Mouse (Mus musculus) CH12.LX (cell line): Measurements from ENCODE around the gene Chrd.

ENCODE experiments used
- CHD1 ChIP-seq: IDR thresholded peaks from 2 replicates; pipeline ENCODE4 v1.6.1; 2012; ENCODE audit warnings: low read depth, low read length, improper control_type of control experiment, inconsistent platforms
- CTCF ChIP-seq, 2 experiments: IDR thresholded peaks in 1 of 2; conservative IDR thresholded peaks in 1 of 2; 2 replicates each; pipeline ENCODE4 v1.5.1; 2011 to 2012; ENCODE audit warnings: low read depth in 2 of 2, low read length in 2 of 2, improper control_type of control experiment in 1 of 2, inconsistent platforms in 1 of 2, mild to moderate bottlenecking in 1 of 2, moderate library complexity in 1 of 2
- EP300 ChIP-seq: IDR thresholded peaks from 2 replicates; pipeline ENCODE4 v1.6.1; 2011; ENCODE audit warnings: low read length, improper control_type of control experiment
- MXI1 ChIP-seq: IDR thresholded peaks from 2 replicates; pipeline ENCODE4 v1.6.1; 2011; ENCODE audit warnings: mild to moderate bottlenecking, low read depth, low read length, improper control_type of control experiment
- POLR2A ChIP-seq: IDR thresholded peaks from 2 replicates; pipeline ENCODE4 v1.6.1; 2011; ENCODE audit warnings: low read depth, mild to moderate bottlenecking, improper control_type of control experiment, low read length
- POLR2AphosphoS2 ChIP-seq: IDR thresholded peaks from 2 replicates; pipeline ENCODE4 v1.6.1; 2011; ENCODE audit warnings: low read depth, low read length, improper control_type of control experiment
- RCOR1 ChIP-seq: conservative IDR thresholded peaks from 2 replicates; pipeline ENCODE4 v1.6.1; 2012; ENCODE audit warnings: low read depth, mild to moderate bottlenecking, inconsistent platforms, low read length, improper control_type of control experiment
- SMC3 ChIP-seq: IDR thresholded peaks from 2 replicates; pipeline ENCODE4 v1.6.1; 2011; ENCODE audit warnings: low read depth, low read length, improper control_type of control experiment
- TBP ChIP-seq: conservative IDR thresholded peaks from 2 replicates; pipeline ENCODE4 v1.6.1; 2011; ENCODE audit warnings: low read depth, low read length, improper control_type of control experiment
- UBTF ChIP-seq: IDR thresholded peaks from 2 replicates; pipeline ENCODE4 v1.6.1; 2012; ENCODE audit warnings: low read depth, mild to moderate bottlenecking, inconsistent platforms, low read length, improper control_type of control experiment, moderate library complexity
- USF1 ChIP-seq: IDR thresholded peaks from 2 replicates; pipeline ENCODE4 v1.6.1; 2014; ENCODE audit warnings: low read depth, mild to moderate bottlenecking, inconsistent platforms, low read length, improper control_type of control experiment
- ZMIZ1 ChIP-seq: IDR thresholded peaks from 2 replicates; pipeline ENCODE4 v1.6.1; 2012; ENCODE audit warnings: low read depth, mild to moderate bottlenecking, inconsistent platforms, low read length, improper control_type of control experiment

DNA sequence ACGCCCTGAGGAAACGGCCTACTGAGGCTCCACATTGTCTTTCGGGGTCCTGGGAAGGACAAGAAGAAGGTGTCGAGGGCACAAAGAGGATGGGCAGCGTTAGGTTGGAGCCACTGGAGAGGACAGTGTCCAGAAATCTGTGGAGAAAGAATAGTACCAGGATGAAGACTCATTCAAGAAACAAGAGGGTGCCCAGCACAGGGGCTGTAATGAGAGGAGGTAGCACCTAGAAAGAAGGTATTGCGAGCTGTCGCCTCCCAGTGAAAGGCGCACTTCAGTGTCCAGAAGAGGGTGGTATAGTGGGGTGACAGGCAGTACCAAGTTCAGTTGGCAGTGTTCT is 16.1 kb upstream of the Chrd start:
- TF ChIP-seq POLR2AphosphoS2 = no peak
- no peak for TF ChIP-seq MXI1
- TF ChIP-seq SMC3 = 0 out of 2 replicates have a peak, but pooled peaks have one; percentile 2
- no peak for TF ChIP-seq ZMIZ1
- TF ChIP-seq RCOR1 = no peak
- no peak for TF ChIP-seq POLR2A
- no peak for TF ChIP-seq USF1
- peak in 1 of 2 experiments; percentile 39; a peak in 2 of 4 replicates for TF ChIP-seq CTCF (conservative IDR thresholded peaks at IDR 0.05 in 1 of 2, IDR thresholded peaks at IDR 0.05 in 1 of 2; ENCODE audit: low read depth in 2 of 2, low read length in 2 of 2)
- TF ChIP-seq TBP = no peak
- no peak for TF ChIP-seq EP300
- TF ChIP-seq CHD1 = no peak
- no peak for TF ChIP-seq UBTF
